Comparison of ENCODE assay signal across 14 mouse cellular contexts in genomic region chr7:139078181-139078580, GRCm38 (mm10). TPM values are rescaled to one million over a fixed set of nuclear protein-coding genes. Genes with fewer than 3 reads are reported as not detected.
DNase-seq lines count a peak whose midpoint lies in the region; ATAC-seq and TF ChIP-seq lines count a peak whose summit lies in the region.
"Had no signal": no experiment of that assay in that cellular context is flagged by ENCODE, and none has a peak within 500 bp of the region (broad histone marks: within the 10 kb centered on the region; RNA-seq: fewer than 3 reads in every experiment).

No protein-coding gene starts in this region.

- ATAC-seq in forebrain, embryonic 14.5 days: peak; percentile 62
- no peak for ATAC-seq in limb, embryonic 15.5 days (ENCODE audit: insufficient number of reproducible peaks, low FRiP score, low TSS enrichment, low read depth)
- ATAC-seq in intestine, embryonic 15.5 days: no peak
- ATAC-seq: Patski had no signal

- 33% methylated on average over 6 of the region's 6 CpGs for WGBS in forebrain, embryonic 14.5 days
- WGBS in limb, embryonic 15.5 days: 48% methylated on average over 6 of the region's 6 CpGs
- 39% methylated on average over 6 of the region's 6 CpGs for WGBS in intestine, embryonic 15.5 days

- no peak overlapping the region for H3K4me2 ChIP-seq in forebrain, embryonic 14.5 days (ENCODE audit: low read length)
- no peak overlapping the region for H3K4me2 ChIP-seq in limb, embryonic 15.5 days
- H3K4me2 ChIP-seq in intestine, embryonic 15.5 days (replicated peaks): no peak overlapping the region

- no peaks in the 10 kb centered on the region for H3K9me3 ChIP-seq in forebrain, embryonic 14.5 days (replicated peaks; ENCODE audit: control insufficient read depth, low read length)
- no peaks in the 10 kb centered on the region for H3K9me3 ChIP-seq in limb, embryonic 15.5 days
- H3K9me3 ChIP-seq in intestine, embryonic 15.5 days: no peaks in the 10 kb centered on the region

- no peak for TF ChIP-seq CTCF in gastrocnemius, adult 2 months (IDR thresholded peaks at IDR 0.05)

- H3K9ac ChIP-seq in forebrain, embryonic 14.5 days (ENCODE audit: low read length): no peak overlapping the region
- no peak overlapping the region for H3K9ac ChIP-seq in limb, embryonic 15.5 days
- no peak overlapping the region for H3K9ac ChIP-seq in intestine, embryonic 15.5 days

- DNase-seq in gastrocnemius, adult 2 months: peak; percentile 4
- no peak for DNase-seq in gastrocnemius, postnatal 10 days
- DNase-seq in cerebellum, postnatal 25 days: peak; percentile 49 to 50
- DNase-seq in forebrain, embryonic 14.5 days (ENCODE audit: low spot score): peak; percentile 89
- DNase-seq in spleen, adult 12 weeks (ENCODE audit: low spot score): no peak
- DNase-seq in heart, postnatal 10 days: no peak
- DNase-seq: adrenal gland, postnatal 14 days; heart, adult 18-20 months; heart, postnatal 36 days; kidney, postnatal 36 days had no signal

- H3K27ac ChIP-seq in gastrocnemius, adult 2 months: no peak overlapping the region
- H3K27ac ChIP-seq in forebrain, embryonic 14.5 days (ENCODE audit: low read depth, low read length): no peak overlapping the region
- H3K27ac ChIP-seq in limb, embryonic 15.5 days: peak overlapping the region; percentile 27; the same call in 1 of the 2 replicates
- H3K27ac ChIP-seq in intestine, embryonic 15.5 days: no peak overlapping the region

- peaks cover 29% of the 10 kb centered on the region for H3K4me1 ChIP-seq in forebrain, embryonic 14.5 days (ENCODE audit: control insufficient read depth, insufficient read depth, low read length)
- peaks cover 22% of the 10 kb centered on the region for H3K4me1 ChIP-seq in limb, embryonic 15.5 days
- peaks cover 10% of the 10 kb centered on the region; the same call in 1 of the 2 replicates for H3K4me1 ChIP-seq in intestine, embryonic 15.5 days (replicated peaks)

- no peaks in the 10 kb centered on the region for H3K36me3 ChIP-seq in forebrain, embryonic 14.5 days (ENCODE audit: control insufficient read depth, insufficient read depth, low read length)
- H3K36me3 ChIP-seq in limb, embryonic 15.5 days: no peaks in the 10 kb centered on the region
- H3K36me3 ChIP-seq in intestine, embryonic 15.5 days: no peaks in the 10 kb centered on the region

- no peak overlapping the region for H3K4me3 ChIP-seq in gastrocnemius, adult 2 months
- H3K4me3 ChIP-seq in forebrain, embryonic 14.5 days (ENCODE audit: low read depth, low read length): no peak overlapping the region
- no peak overlapping the region for H3K4me3 ChIP-seq in limb, embryonic 15.5 days
- H3K4me3 ChIP-seq in intestine, embryonic 15.5 days (replicated peaks): no peak overlapping the region

- intact Hi-C loops in gastrocnemius, adult 2 months (cut with DNase I): no loop called here
- intact Hi-C loops in heart, postnatal 10 days (cut with DNase I): no loop called here

- 0 out of 2 replicates have a peak, but pooled peaks cover under 1% of the 10 kb centered on the region for H3K27me3 ChIP-seq in forebrain, embryonic 14.5 days (replicated peaks; ENCODE audit: control insufficient read depth, insufficient read depth, low read length)
- H3K27me3 ChIP-seq in limb, embryonic 15.5 days: no peaks in the 10 kb centered on the region
- no peaks in the 10 kb centered on the region for H3K27me3 ChIP-seq in intestine, embryonic 15.5 days (replicated peaks)

RNA-seq across cellular contexts. Expression of gene Dpysl4, which starts 7.6 kb away (rescaled TPM):
- total RNA-seq in gastrocnemius, adult 2 months (2021): under 1 TPM; 0.23 to 0.75 TPM
- total RNA-seq in gastrocnemius, postnatal 10 days (2021): 1 to 10 TPM; 1.6 TPM
- 123 and 141 TPM in 2 replicates for polyA plus RNA-seq in forebrain, embryonic 14.5 days (2014; fragmentation: Nextera tagmentation; extraction: Ambion mirVana)
- 14.8 and 15.7 TPM in 2 replicates for polyA plus RNA-seq in limb, embryonic 15.5 days (2015; fragmentation: Nextera tagmentation; extraction: Ambion mirVana)
- polyA plus RNA-seq in intestine, embryonic 15.5 days (2015; fragmentation: Nextera tagmentation; extraction: Ambion mirVana): 12.7 and 15.6 TPM in 2 replicates
- 1 to 10 TPM; 2.8 to 3.3 TPM for total RNA-seq in heart, postnatal 10 days (2021)
- total RNA-seq: common myeloid progenitor, adult 5-6 weeks had no signal
- polyA plus RNA-seq: Patski had no signal

Comparison
In these comparisons a context has a peak if more than half of its experiments do, and no peak if none do; other contexts are left out.
1. DNase-seq: peak in gastrocnemius, adult 2 months (single experiment), cerebellum, postnatal 25 days (2 of 2) and forebrain, embryonic 14.5 days (single experiment); none in gastrocnemius, postnatal 10 days (single experiment), spleen, adult 12 weeks (single experiment) and heart, postnatal 10 days (0 of 2).